Mouse (Mus musculus): Measurements from ENCODE around the gene Serpina1e.

- TF ChIP-seq CTCF (IDR thresholded peaks at IDR 0.05; ENCODE audit: borderline replicate concordance, insufficient read depth, low read length) (no peak), POLR2A (IDR thresholded peaks at IDR 0.05; ENCODE audit: low read depth, low read length) (no peak)
These were observed 45.9 kb upstream of the Serpina1e start for GRCm38 (mm10) chr12:104004689-104005088.
